Mouse (Mus musculus) G1E-ER4 (cell line): ENCODE results near the gene Card6. TPM values are rescaled to one million over a fixed set of nuclear protein-coding genes. Genes with fewer than 3 reads are reported as not detected.

ENCODE experiments used
- GATA1 ChIP-seq: IDR thresholded peaks from one replicate; pipeline ENCODE4 v1.8.0; 2012; ENCODE audit warnings: low read length, inconsistent platforms
- polyA plus RNA-seq: library from polyadenylated mRNA; stranded (reverse); fragments of >175 nt; gene quantifications from 2 replicates; pipeline ENCODE4 v1.2.3, GENCODE M21; 2012

The Card6 gene
- polyA plus RNA-seq, 1 experiment: 0.46 TPM

DNA sequence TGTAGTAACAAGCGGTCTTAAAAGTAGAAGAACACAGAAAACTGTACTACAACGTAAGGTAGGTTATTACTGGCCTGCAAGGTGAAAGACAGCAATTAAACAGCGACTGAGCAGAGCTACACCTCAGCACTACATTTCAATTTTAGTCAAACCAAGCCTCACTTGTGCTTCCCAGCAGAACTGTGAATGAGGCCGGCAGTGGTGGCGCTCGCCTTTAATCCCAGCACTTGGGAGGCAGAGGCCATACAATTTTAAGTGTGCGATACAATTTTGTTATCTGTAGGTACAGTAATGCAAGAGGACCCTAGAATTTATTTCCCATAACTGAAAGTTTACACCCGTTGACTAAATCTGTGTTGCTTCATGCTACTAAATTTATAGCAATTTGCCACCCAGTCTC, 6.8 kb upstream of the Card6 start:
- TF ChIP-seq GATA1: no peak

DNA sequence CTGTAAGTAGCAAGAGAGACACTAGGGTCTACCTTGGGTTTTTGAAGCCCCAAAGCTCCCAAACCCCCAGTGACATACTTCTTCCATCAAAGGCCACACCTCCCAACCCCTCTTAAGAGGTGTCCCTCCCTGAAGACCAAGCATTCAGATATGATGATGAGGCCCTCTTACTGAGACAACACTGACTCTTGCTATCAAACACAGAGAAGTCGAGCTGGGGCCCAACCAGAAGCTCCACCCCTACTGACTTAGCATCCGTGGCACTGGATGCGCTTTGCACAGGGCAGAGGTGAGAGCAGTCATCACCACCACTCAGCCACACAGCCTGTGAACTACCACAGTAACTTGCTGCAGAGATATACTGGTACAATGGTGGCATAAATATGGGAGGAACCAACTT, 4.3 kb upstream of the Card6 start:
- TF ChIP-seq GATA1: no peak

DNA sequence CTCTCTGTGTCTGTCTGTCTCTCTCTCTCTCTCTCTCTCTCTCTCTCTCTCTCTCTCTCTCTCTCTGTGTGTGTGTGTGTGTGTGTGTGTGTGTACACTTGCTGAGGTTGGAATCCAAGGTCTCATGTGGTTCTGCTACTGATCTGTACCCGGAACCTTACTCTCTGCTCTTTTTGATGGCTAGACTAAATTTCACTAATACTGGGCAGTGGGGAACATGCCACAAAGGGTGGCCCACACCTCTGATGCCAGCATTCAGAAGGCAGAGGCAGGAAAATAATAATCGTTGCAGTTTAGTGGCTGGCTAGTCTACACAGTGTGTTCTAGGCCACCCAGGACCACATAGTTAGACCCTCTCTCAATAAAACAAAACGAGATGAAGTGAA, 309 bp upstream of the Card6 start:
- no peak for TF ChIP-seq GATA1

GRCm38 (mm10) chr15:5106293-5106692, 2.0 kb downstream of the Card6 start:
- TF ChIP-seq GATA1: no peak

DNA sequence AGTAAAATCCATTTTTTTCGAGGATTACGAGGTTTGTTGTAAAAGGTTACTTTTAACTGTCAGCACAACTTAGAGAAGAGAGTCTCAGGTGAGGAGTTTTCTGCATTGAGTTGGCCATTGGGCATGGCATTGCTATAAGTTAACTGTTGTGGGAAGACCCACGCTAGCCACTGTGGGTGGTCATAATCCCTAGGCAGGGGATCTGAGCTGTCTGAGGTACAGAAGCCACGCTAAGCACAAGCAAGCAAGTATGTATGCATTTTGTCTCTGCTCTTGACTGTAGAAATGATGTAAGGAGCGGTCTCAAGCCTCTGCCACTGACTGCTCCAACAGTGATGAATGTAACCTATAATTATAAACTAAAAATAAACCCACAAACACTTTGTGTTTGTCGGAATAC, 2.4 kb downstream of the Card6 start:
- no peak for TF ChIP-seq GATA1

DNA sequence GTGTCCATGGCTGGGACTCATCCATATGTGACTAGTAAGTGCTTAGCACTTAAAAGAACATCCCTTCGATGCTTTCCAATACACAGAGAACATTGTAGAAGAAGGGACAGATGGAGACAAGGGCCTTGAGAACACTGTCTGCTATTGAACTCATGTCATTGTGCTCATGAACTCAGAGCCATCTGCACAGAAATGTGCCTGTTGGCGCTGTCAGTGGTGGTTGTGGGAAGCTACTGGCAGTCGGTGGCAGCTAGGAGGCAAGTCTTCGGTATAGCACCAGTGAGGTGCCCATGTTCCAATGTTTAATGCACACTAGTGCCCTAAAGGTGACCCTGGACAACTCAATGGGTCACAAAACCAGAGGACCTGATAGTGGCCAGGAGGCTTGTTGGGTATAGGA, 6.0 kb downstream of the Card6 start:
- no peak for TF ChIP-seq GATA1

- peak; percentile 24 for TF ChIP-seq GATA1
Measured at GRCm38 (mm10) chr15:5097376-5097775, 11.0 kb downstream of the Card6 start.

GRCm38 (mm10) chr15:5095534-5096301, 12.6 kb downstream of the Card6 start:
- no peak for TF ChIP-seq GATA1

GRCm38 (mm10) chr15:5090131-5090530, 18.2 kb downstream of the Card6 start:
- no peak for TF ChIP-seq GATA1

DNA sequence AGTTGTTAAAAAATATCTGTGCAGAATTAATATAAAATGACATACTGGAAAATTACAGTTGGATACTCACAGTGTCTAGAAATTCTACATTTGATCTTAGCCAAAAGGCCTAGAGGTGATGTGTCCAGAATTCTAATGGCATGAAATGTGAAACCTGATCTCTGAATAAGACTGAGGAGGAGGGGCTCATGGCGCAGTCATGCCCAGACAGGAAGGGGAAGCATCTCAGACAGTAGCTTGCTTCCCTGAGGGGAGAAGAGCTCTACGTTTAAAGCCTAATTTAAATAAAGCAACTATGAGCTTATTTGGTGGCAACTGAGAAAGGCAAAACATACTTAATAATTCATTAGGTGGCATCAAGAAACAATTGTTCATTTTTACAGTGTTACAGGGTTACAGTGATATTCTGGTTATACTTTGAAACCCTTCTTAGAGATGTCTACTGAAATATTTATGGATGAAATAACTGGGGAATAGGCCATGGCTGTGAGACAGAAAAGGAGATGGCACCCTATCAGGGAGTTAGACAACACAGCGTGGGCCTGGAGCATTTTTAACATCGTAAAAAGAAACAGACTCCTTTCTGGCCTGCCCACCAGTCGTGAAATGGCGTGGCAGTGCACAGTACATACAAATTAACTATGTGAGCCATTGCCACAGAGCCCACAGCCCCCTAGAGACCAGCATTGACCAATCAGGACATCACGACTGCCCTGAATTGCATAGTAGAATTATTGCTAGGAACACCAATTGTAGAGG, 19.3 kb downstream of the Card6 start:
- TF ChIP-seq GATA1: no peak

DNA sequence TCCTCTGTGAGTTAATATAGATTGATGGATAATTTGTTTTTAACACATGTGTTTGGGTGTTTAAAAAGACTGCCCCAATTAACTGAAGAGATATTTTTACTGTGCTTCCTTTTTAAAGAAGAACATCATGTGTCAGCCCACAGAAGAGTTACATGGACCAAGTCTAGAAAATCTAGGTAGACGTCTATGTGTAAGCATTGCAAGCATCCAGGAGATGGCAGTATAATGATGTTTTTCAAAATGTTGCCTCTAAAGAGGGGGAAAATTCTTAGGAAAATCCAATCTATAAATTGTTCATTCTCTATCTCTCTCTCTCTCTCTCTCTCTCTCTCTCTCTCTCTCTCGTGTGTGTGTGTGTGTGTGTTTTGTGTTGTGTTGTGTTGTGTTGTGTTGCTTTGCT, 22.2 kb downstream of the Card6 start:
- no peak for TF ChIP-seq GATA1

DNA sequence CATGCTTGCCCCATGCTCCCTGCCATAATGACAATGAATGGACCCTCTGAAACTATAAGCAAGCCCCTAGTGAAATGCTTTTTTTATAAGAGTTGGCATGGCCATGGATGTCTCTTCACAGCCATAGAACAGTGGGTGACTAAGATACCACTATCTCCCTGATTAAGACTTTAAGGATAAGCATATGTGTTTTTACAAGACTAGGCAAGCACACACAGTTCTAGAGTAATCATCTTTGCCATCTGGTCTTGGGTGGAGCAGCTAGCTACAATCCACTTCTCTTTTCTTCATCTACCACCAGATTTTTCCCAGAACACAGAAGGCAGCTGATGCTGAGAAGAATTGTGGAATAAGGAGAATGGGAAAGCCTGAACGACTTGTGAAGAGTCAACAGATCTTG, 27.1 kb downstream of the Card6 start:
- peak; percentile 76 for TF ChIP-seq GATA1

- no peak for TF ChIP-seq GATA1
Measured at GRCm38 (mm10) chr15:5068801-5069518, 39.4 kb downstream of the Card6 start.

GRCm38 (mm10) chr15:5063635-5064034, 44.7 kb downstream of the Card6 start, which contains the start of gene C7:
TSS of gene C7 (minus strand) at chr15:5063740.
- no peak for TF ChIP-seq GATA1

Other genes starting within 250 kb of the Card6 start
- not detected in 2 replicates for gene Mroh2b, start 209.8 kb downstream of the Card6 start, polyA plus RNA-seq
- not detected in 2 replicates for gene C7, start 44.8 kb downstream of the Card6 start, polyA plus RNA-seq
- gene Rpl37, start 8.1 kb upstream of the Card6 start, polyA plus RNA-seq: 55.2 and 56.3 TPM in 2 replicates
- gene Prkaa1, start 35.3 kb upstream of the Card6 start, polyA plus RNA-seq: 5.0 and 5.6 TPM in 2 replicates
- gene Ttc33, start 77.0 kb upstream of the Card6 start, polyA plus RNA-seq: 1.9 and 49.6 TPM in 2 replicates
- gene Ptger4, start 135.6 kb upstream of the Card6 start, polyA plus RNA-seq: 10.6 and 13.4 TPM in 2 replicates